Mouse (Mus musculus) olfactory bulb, adult 2 months (tissue): Measurements from ENCODE around the gene Ndufaf5.

Experiments
- CTCF ChIP-seq: fragments of 200-500 bp; IDR thresholded peaks from 2 replicates; pipeline ENCODE4 v1.5.1; 2012; ENCODE audit warnings: low read depth, mild to moderate bottlenecking, low read length, moderate library complexity; ENCODE audit not compliant: insufficient read depth
- POLR2A ChIP-seq: fragments of 200-500 bp; IDR thresholded peaks from 2 replicates; pipeline ENCODE4 v1.6.1; 2012; ENCODE audit warnings: mild to moderate bottlenecking, low read depth, low read length, moderate library complexity; ENCODE audit not compliant: insufficient read depth

GRCm38 (mm10) chr2:140159186-140159730 lies 11.2 kb upstream of the Ndufaf5 start:
- TF ChIP-seq POLR2A (no peak), CTCF (no peak)
